ENCODE assay signal across 8 mouse cellular contexts in genomic region chr13:77135621-77135981, GRCm38 (mm10). TPM values are rescaled to one million over a fixed set of nuclear protein-coding genes. Genes with fewer than 3 reads are reported as not detected.
DNase-seq lines count a peak whose midpoint lies in the region; ATAC-seq and TF ChIP-seq lines count a peak whose summit lies in the region.

No protein-coding gene starts in this region.

- H3K9ac ChIP-seq in heart, embryonic 14.5 days (ENCODE audit: low read length), result peak overlapping the region; percentile 92
- peak overlapping the region; percentile 93 for H3K9ac ChIP-seq in hindbrain, embryonic 11.5 days (ENCODE audit: low read depth, low read length)

- no peaks in the 10 kb centered on the region for H3K36me3 ChIP-seq in heart, embryonic 14.5 days (ENCODE audit: control insufficient read depth, insufficient read depth, low read length)
- no peaks in the 10 kb centered on the region for H3K36me3 ChIP-seq in hindbrain, embryonic 11.5 days (ENCODE audit: control insufficient read depth, insufficient read depth, low read length)
- peaks cover 3% of the 10 kb centered on the region; the same call in 1 of the 2 replicates for H3K36me3 ChIP-seq in midbrain, embryonic 10.5 days

- no peaks in the 10 kb centered on the region for H3K27me3 ChIP-seq in heart, embryonic 14.5 days (ENCODE audit: control insufficient read depth, insufficient read depth, low read length)
- no peaks in the 10 kb centered on the region for H3K27me3 ChIP-seq in Patski
- no peaks in the 10 kb centered on the region for H3K27me3 ChIP-seq in hindbrain, embryonic 11.5 days (ENCODE audit: control insufficient read depth, insufficient read depth, low read length)
- H3K27me3 ChIP-seq in midbrain, embryonic 10.5 days (ENCODE audit: low read depth, poor library complexity, severe bottlenecking), result no peaks in the 10 kb centered on the region

- no peaks in the 10 kb centered on the region for H3K9me3 ChIP-seq in heart, embryonic 14.5 days (ENCODE audit: control insufficient read depth, low read length)
- no peaks in the 10 kb centered on the region for H3K9me3 ChIP-seq in hindbrain, embryonic 11.5 days (ENCODE audit: control insufficient read depth, low read length)
- no peaks in the 10 kb centered on the region for H3K9me3 ChIP-seq in midbrain, embryonic 10.5 days (replicated peaks)

- in situ Hi-C loops in Patski (cut with MboI; ENCODE audit: low pct_unique_long_range_greater_than_20kb), result loop anchor here (10.0 kb wide), 1 partner anchor 1069 kb away; no protein-coding TSS in a partner anchor

- WGBS in heart, embryonic 14.5 days, result 0% methylated on average over 11 of the region's 11 CpGs
- WGBS in hindbrain, embryonic 11.5 days, result 0% methylated on average over 11 of the region's 11 CpGs
- WGBS in midbrain, embryonic 10.5 days, result 1% methylated on average over 11 of the region's 11 CpGs

- POLR2A ChIA-PET in Patski (lab: Charles Lee), result no interaction called here

- peak overlapping the region; percentile 66 to 99 for H3K4me3 ChIP-seq in heart, embryonic 14.5 days (ENCODE audit: control insufficient read depth in 1 of 2, insufficient read depth in 1 of 2, low read depth in 1 of 2, low read length in 2 of 2)
- peak overlapping the region; percentile 96 for H3K4me3 ChIP-seq in hindbrain, embryonic 11.5 days (ENCODE audit: low read depth, low read length)
- peak overlapping the region; percentile 91 for H3K4me3 ChIP-seq in midbrain, embryonic 10.5 days

- H3K27ac ChIP-seq in heart, embryonic 14.5 days (replicated peaks in 1 of 2; ENCODE audit: control insufficient read depth in 1 of 2, insufficient read depth in 1 of 2, low read depth in 2 of 2, low read length in 2 of 2), result peak overlapping the region; percentile 11 to 29; a peak in 2 of 4 replicates
- peak overlapping the region; percentile 94 for H3K27ac ChIP-seq in hindbrain, embryonic 11.5 days (ENCODE audit: low read depth, low read length)
- peak overlapping the region; percentile 96 for H3K27ac ChIP-seq in midbrain, embryonic 10.5 days (replicated peaks)

- peak overlapping the region; percentile 73 for H3K4me2 ChIP-seq in heart, embryonic 14.5 days (ENCODE audit: low read length)
- H3K4me2 ChIP-seq in hindbrain, embryonic 11.5 days (replicated peaks; ENCODE audit: low read depth, low read length), result peak overlapping the region; percentile 58

- no peak for TF ChIP-seq CTCF in Patski (IDR thresholded peaks at IDR 0.05)

- peaks cover 0 to 11% of the 10 kb centered on the region in 2 experiments; a peak in 2 of 4 replicates for H3K4me1 ChIP-seq in heart, embryonic 14.5 days (ENCODE audit: control insufficient read depth in 2 of 2, insufficient read depth in 2 of 2, low read length in 2 of 2)
- no peaks in the 10 kb centered on the region for H3K4me1 ChIP-seq in hindbrain, embryonic 11.5 days (replicated peaks; ENCODE audit: control insufficient read depth, insufficient read depth, low read length)
- peaks cover 19% of the 10 kb centered on the region for H3K4me1 ChIP-seq in midbrain, embryonic 10.5 days

- peak; percentile 20; the same call in 1 of the 2 replicates for ATAC-seq in heart, embryonic 14.5 days (ENCODE audit: insufficient number of reproducible peaks, insufficient read depth, low FRiP score, low read depth)
- peak; percentile 72 for ATAC-seq in Patski
- peak; percentile 68 for ATAC-seq in hindbrain, embryonic 11.5 days (ENCODE audit: low FRiP score)

- DNase-seq in heart, postnatal 4 days, result no peak
- peak; percentile 31 for DNase-seq in Patski (ENCODE audit: low read depth, low spot score)
- no peak for DNase-seq in hindbrain, embryonic 11.5 days (ENCODE audit: low spot score)
- no peak for DNase-seq in midbrain, embryonic 10.5 days (ENCODE audit: low spot score)
- DNase-seq in embryo, embryonic 11 days, result no peak
- DNase-seq in urinary bladder, adult 18-20 months (ENCODE audit: low spot score in 2 of 2), result no peak
- DNase-seq in frontal cortex, postnatal 36 days (ENCODE audit: low spot score in 2 of 2), result no peak

- CTCF ChIA-PET in Patski (lab: Charles Lee), result interaction anchor here (0.7 kb wide), 1 partner anchor 713 kb away, joined by 3 read pairs; no protein-coding TSS in a partner anchor

RNA-seq across cellular contexts. Expression of gene 2210408I21Rik, which starts 0.3 kb away (rescaled TPM):
- 6.1 and 6.3 TPM in 2 replicates for polyA plus RNA-seq in heart, embryonic 14.5 days (2014; fragmentation: Nextera tagmentation; extraction: Ambion mirVana)
- 1 to 10 TPM; 6.9 to 7.4 TPM for total RNA-seq in heart, postnatal 4 days (2021)
- polyA plus RNA-seq in Patski (2021), result 3.6 TPM
- polyA plus RNA-seq in hindbrain, embryonic 11.5 days (2014; fragmentation: Nextera tagmentation; extraction: Ambion mirVana), result 13.1 and 14.4 TPM in 2 replicates
- polyA plus RNA-seq in midbrain, embryonic 10.5 days (2016; fragmentation: Nextera tagmentation; extraction: Ambion mirVana), result 8.3 and 9.8 TPM in 2 replicates

RNA-seq across cellular contexts. Expression of gene Slf1, which starts 0.3 kb away (rescaled TPM):
- polyA plus RNA-seq in heart, embryonic 14.5 days (2014; fragmentation: Nextera tagmentation; extraction: Ambion mirVana), result 26.6 and 28.0 TPM in 2 replicates
- 10 to 100 TPM; 19.0 to 21.4 TPM for total RNA-seq in heart, postnatal 4 days (2021)
- polyA plus RNA-seq in Patski (2021), result 13.6 TPM
- polyA plus RNA-seq in hindbrain, embryonic 11.5 days (2014; fragmentation: Nextera tagmentation; extraction: Ambion mirVana), result 45.4 and 55.1 TPM in 2 replicates
- polyA plus RNA-seq in midbrain, embryonic 10.5 days (2016; fragmentation: Nextera tagmentation; extraction: Ambion mirVana), result 40.2 and 44.6 TPM in 2 replicates

Comparison
In these comparisons a context has a peak if more than half of its experiments do, and no peak if none do; other contexts are left out.
1. ATAC-seq: peak in every context shown above with its lines; median percentile 72 in Patski; 68 in hindbrain, embryonic 11.5 days; 20 in heart, embryonic 14.5 days.
2. H3K27ac ChIP-seq: peak in every context shown above with its lines; median percentile 96 in midbrain, embryonic 10.5 days; 94 in hindbrain, embryonic 11.5 days; 20 in heart, embryonic 14.5 days.